Mouse (Mus musculus) right cerebral cortex, postnatal 36 days (tissue): ENCODE results near the gene Prelid3b.

Experiments used
- DNase-seq, 2 experiments: peaks; one replicate each; pipeline ENCODE4 v3.0.0; 2022; ENCODE audit warnings: low spot score in 2 of 2, mixed read lengths in 1 of 2

Gene Prelid3b

GRCm38 (mm10) chr2:174426856-174427255 lies 46.0 kb downstream of the Prelid3b start:
- no peak for DNase-seq

- no peak for DNase-seq
Measured at GRCm38 (mm10) chr2:174424301-174425085, 48.4 kb downstream of the Prelid3b start.

GRCm38 (mm10) chr2:174421107-174421506 lies 51.8 kb downstream of the Prelid3b start:
- DNase-seq: no peak

- peak; percentile 89 to 90 for DNase-seq
Measured at GRCm38 (mm10) chr2:174415731-174416310, 57.1 kb downstream of the Prelid3b start, which contains the start of gene Nelfcd. Gene Nelfcd, plus strand, starts transcription at chr2:174415804.
